Mouse (Mus musculus): Measurements from ENCODE around the gene Gm14412. TPM values are rescaled to one million over a fixed set of nuclear protein-coding genes. Genes with fewer than 3 reads are reported as not detected.
A peak's percentile ranks its signal among the peaks of the same experiment; 100 is the strongest.
"Not testable (repeated sequence)": the region's sequence is repeated elsewhere in the genome, so short reads cannot be mapped to it uniquely, and the experiment has no call there.

Gm14412 gene
- polyA plus RNA-seq (2015; fragmentation: Nextera tagmentation; extraction: Ambion mirVana) = 0.25 and 0.30 TPM in 2 replicates

DNA sequence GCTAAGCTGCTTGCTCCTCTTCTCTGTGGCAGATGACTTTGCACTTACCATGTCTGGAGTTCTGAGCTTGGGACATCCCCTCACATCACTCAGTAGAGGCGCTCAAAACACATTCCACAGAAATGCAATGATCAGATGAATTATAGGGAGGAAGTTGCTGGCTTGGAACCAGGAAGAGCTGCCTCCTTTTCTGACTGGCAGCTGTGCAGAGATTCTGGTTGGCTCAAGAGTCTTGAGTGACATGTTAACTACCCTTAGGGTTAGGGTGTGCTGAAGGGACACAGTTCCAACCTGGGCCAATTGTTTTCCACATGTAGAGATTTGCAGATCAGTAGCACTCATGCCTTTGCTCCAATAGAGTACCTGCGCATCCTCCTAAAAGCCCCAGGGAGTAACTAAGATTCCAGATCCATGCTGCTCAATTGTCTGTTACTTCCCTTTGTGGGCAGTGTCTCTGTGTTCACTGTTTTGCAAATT, at the start of gene Gm14412:
Gene Gm14412, minus strand, starts transcription at position 51 of the 477 bp plus-strand sequence.
- not testable (repeated sequence) for H3K4me3 ChIP-seq; H3K27me3 ChIP-seq; H3K9me3 ChIP-seq; H3K27ac ChIP-seq; ATAC-seq (ENCODE audit: borderline replicate concordance, extremely low read depth, low FRiP score, low TSS enrichment); H3K4me2 ChIP-seq; H3K36me3 ChIP-seq; H3K4me1 ChIP-seq; H3K9ac ChIP-seq
- WGBS = 74% methylated on average over 2 of the region's 2 CpGs

DNA sequence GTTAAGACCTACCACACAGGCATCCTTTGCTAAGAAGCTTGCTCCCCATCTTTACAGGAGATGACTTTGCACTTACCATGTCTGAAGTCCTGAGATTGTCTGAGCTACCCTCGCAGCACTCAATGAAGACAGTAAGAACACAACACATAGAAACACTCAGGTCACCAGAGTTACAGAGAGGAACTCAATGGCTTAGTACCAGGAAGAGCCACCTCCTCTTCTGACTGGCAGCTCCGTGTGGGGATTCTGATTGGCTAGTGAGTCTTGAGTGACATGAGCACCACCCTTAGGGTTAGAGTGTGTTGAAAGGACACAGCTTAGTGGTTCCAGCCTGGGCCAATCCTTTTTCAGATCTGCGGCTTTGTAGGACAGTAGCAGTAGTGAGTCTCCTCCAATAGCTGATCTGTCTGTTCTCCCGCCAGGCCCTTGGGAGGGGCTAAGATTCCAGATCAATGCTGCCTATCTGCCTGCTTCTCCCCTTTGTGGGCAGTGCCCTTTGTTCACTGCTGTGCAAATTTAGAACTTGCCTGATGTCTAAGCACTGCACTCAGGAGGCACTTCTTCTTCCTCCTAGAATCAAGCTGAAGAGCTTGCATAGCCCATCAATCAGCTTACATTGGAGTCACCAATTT, 5.7 kb upstream of the Gm14412 start:
- not testable (repeated sequence) for H3K9me3 ChIP-seq; ATAC-seq (ENCODE audit: borderline replicate concordance, extremely low read depth, low FRiP score, low TSS enrichment); H3K9ac ChIP-seq; H3K27ac ChIP-seq; H3K4me3 ChIP-seq; H3K4me1 ChIP-seq; H3K4me2 ChIP-seq; H3K27me3 ChIP-seq; H3K36me3 ChIP-seq
- 79% methylated on average over 4 of the region's 4 CpGs for WGBS

DNA sequence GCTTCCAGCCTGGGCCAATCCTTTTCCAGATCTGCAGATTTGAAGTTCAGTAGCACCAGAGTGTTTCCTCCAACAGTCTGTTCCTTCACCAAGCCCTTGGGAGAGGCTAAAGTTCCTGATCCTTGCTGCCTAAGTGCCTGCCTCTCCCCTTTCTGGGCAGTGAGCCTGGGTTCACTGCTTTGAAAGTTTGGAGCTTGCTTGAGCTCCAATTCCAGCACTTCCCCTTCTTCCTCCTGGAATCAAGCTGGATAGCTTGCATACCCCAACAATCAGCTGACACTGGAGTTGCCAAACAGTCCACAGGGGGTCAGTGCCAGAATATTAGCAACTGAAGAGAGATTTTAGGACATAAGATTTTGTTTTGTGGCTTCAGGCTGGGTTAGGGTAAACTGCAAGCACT, 2.7 kb downstream of the Gm14412 start:
- not testable (repeated sequence) for ATAC-seq (ENCODE audit: borderline replicate concordance, extremely low read depth, low FRiP score, low TSS enrichment); H3K4me3 ChIP-seq; H3K27ac ChIP-seq; H3K9me3 ChIP-seq; H3K4me1 ChIP-seq; H3K9ac ChIP-seq; H3K36me3 ChIP-seq; H3K27me3 ChIP-seq; H3K4me2 ChIP-seq

DNA sequence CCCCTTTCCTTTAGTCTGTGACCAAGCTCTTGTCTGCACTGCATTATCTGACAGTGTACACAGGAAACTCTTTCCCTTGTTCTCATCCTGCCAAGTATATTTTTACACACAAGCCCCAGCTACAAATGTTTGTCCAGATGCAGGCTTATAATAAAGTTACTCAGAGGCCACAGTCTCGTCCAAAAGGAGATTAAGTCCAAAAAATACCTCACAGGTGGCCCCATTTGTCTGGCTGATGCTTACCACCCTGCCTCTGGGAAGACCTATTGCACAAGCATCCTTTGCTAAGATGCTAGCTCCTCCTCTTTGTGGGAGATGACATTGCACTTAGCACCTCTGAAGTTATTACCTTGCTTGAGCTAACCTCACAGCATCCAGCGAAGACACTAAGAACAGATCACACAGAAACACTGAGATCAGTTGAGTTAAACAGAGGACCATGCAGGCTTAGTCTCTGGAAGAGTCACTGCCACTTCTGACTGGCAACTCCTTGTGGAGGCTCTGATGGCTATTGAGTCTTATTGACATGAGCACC, 3.3 kb downstream of the Gm14412 start:
- H3K36me3 ChIP-seq; H3K4me3 ChIP-seq; H3K4me1 ChIP-seq; H3K9ac ChIP-seq; ATAC-seq (ENCODE audit: borderline replicate concordance, extremely low read depth, low FRiP score, low TSS enrichment); H3K4me2 ChIP-seq; H3K27ac ChIP-seq; H3K27me3 ChIP-seq; H3K9me3 ChIP-seq: not testable (repeated sequence)
- 50% methylated on average over 2 of the region's 2 CpGs for WGBS

DNA sequence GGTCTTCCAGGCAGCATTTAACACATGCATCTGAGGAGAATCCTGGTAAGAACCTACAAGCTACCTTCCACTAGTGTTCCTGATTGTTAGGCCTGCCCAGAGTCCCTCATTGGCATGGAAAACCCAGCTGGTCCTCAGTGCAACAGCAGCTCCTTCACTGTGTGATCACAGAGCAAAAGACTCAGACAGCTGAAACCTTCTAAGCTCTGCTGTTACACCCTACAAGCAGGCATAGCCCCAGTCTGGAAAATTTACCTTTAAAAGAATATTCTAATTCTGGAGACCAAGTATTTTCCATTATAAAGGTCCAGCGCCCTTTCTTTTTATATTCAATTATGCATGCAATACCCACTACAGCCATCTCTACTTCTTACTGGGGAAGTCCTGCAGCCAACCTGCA, 5.1 kb downstream of the Gm14412 start:
- Histone ChIP-seq H3K4me2 (no peak overlapping the region), H3K36me3 (no peaks in the 10 kb centered on the region), H3K9ac (no peak overlapping the region), H3K4me3 (no peak overlapping the region), H3K27ac (no peak overlapping the region), H3K27me3 (no peaks in the 10 kb centered on the region), H3K4me1 (no peaks in the 10 kb centered on the region), H3K9me3 (peaks cover 3% of the 10 kb centered on the region; the same call in 1 of the 2 replicates)
- ATAC-seq (ENCODE audit: borderline replicate concordance, extremely low read depth, low FRiP score, low TSS enrichment) = no peak
- 72% methylated on average over 1 of the region's 1 CpGs for WGBS

DNA sequence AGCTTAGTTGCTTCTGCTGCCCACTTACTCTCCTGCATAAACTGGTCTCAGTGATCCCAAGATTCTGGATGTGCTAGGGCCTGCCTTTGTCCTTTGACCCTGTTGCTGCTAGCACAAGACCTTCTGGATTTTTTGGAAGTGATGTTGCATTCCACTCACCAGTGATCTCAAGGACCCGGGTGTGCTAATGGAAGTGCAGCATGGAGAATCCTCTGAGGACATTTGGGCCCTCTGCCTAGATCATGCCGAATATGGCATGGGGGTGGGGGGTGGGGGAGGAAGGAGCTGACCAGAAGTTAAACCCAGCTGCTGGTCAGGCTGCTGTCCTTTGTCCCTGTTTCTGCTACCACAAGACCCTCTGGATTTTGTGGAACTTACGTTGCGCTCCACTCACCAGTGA, 14.5 kb downstream of the Gm14412 start:
- not testable (repeated sequence) for H3K4me2 ChIP-seq, H3K27me3 ChIP-seq, H3K9ac ChIP-seq, H3K4me3 ChIP-seq, H3K9me3 ChIP-seq, H3K27ac ChIP-seq, H3K36me3 ChIP-seq, H3K4me1 ChIP-seq
- 74% methylated on average over 4 of the region's 4 CpGs for WGBS
- ATAC-seq (ENCODE audit: borderline replicate concordance, extremely low read depth, low FRiP score, low TSS enrichment) = peak; percentile 87; the same call in 1 of the 2 replicates

DNA sequence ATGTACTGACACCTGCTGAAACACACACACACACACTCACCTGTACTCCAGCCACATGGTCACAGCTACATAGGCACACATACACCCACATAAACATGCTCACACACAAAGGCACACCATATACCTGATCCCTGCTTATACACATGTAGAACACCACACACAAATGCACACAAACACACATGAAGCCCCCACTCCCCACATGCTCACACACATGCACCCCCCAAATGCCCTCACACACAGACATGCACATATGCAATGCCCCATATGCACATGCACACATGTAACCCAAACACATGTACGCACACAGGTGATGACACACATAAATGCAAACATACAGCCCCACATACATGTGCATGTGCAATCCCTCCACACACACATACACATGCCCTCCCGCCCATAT, 19.1 kb downstream of the Gm14412 start:
- not testable (repeated sequence) for H3K4me1 ChIP-seq; ATAC-seq (ENCODE audit: borderline replicate concordance, extremely low read depth, low FRiP score, low TSS enrichment); H3K36me3 ChIP-seq; H3K9me3 ChIP-seq; H3K4me2 ChIP-seq; H3K9ac ChIP-seq; H3K4me3 ChIP-seq; H3K27me3 ChIP-seq; H3K27ac ChIP-seq
- WGBS = no CpG with 5 or more reads among the region's 2 CpGs

DNA sequence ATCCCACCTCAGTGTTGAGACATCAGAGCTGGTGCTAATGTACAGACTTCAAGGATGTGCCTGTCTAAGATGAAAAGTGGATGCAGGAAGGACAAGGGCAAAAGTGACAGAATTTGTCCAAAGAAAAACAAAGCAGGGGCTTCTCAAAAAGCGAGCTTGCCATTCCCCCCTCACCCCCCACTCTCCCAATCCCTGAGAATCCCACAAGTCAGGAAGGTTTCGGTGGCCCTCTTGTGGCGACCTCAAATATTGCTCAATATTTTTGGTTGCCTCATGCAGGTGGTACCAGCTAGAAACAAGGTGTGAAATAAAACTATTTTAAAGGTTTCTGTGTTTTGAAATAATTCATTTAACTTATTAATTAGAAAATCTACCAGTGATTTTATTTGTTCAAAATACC, 40.4 kb downstream of the Gm14412 start:
- H3K4me3 ChIP-seq; ATAC-seq (ENCODE audit: borderline replicate concordance, extremely low read depth, low FRiP score, low TSS enrichment); H3K9ac ChIP-seq; H3K27ac ChIP-seq; H3K9me3 ChIP-seq; H3K4me2 ChIP-seq; H3K36me3 ChIP-seq; H3K4me1 ChIP-seq; H3K27me3 ChIP-seq: not testable (repeated sequence)
- 26% methylated on average over 3 of the region's 3 CpGs for WGBS

DNA sequence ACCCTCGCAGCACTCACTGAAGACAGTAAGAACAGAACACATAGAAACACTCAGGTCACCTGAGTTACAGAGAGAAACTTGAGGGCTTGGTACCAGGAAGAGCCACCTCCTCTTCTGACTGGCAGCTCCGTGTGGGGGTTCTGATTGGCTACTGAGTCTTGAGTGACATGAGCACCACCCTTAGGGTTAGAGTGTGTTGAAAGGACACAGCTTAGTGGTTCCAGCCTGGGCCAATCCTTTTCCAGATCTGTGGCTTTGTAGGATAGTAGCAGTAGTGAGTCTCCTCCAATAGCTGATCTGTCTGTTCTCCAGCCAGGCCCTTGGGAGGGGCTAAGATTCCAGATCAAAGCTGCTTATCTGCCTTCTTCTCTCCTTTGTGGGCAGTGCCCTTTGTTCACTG, 46.4 kb downstream of the Gm14412 start:
- H3K4me2 ChIP-seq; H3K36me3 ChIP-seq; H3K4me3 ChIP-seq; H3K9me3 ChIP-seq; H3K4me1 ChIP-seq; H3K27me3 ChIP-seq; H3K27ac ChIP-seq; H3K9ac ChIP-seq; ATAC-seq (ENCODE audit: borderline replicate concordance, extremely low read depth, low FRiP score, low TSS enrichment): not testable (repeated sequence)
- WGBS = 70% methylated on average over 2 of the region's 2 CpGs

DNA sequence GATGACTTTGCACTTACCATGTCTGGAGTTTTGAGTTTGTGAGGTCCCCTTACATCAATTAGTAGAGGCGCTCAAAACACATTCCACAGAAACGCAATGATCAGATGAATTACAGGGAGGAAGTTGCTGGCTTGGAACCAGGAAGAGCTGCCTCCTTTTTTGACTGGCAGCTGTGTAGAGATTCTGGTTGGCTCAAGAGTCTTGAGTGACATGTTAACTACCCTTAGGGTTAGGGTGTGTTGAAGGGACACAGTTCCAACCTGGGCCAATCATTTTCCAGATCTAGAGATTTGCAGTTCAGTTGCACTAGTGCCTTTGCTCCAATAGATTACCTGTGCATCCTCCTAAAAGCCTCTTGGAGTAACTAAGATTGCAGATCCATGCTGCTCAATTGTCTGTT, 51.9 kb downstream of the Gm14412 start:
- H3K9ac ChIP-seq; H3K9me3 ChIP-seq; H3K4me1 ChIP-seq; H3K4me3 ChIP-seq; H3K27me3 ChIP-seq; H3K36me3 ChIP-seq; ATAC-seq (ENCODE audit: borderline replicate concordance, extremely low read depth, low FRiP score, low TSS enrichment); H3K27ac ChIP-seq; H3K4me2 ChIP-seq: not testable (repeated sequence)
- 85% methylated on average over 2 of the region's 2 CpGs for WGBS

DNA sequence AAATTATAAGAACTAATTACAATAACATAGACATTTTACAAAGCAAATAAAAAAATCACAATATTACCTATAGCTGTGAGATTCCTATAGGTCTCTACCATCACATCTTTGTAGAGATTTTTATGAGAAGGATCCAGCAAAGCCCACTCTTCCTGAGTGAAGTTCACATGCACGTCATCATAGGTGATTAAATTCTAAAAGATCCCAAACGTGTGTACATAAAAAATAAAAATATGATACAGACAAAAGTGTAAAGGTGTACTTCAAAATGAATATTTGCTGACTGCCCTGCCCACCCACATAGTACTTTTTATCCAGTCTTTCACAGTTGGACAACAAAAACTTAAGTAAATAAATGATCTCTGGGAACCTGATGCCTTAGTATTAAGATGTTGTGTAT, 57.2 kb downstream of the Gm14412 start, which contains the start of gene Gm14409:
Gene Gm14409, minus strand, starts transcription at position 101 of the 400 bp plus-strand sequence.
- not testable (repeated sequence) for H3K4me2 ChIP-seq; H3K4me1 ChIP-seq; H3K9me3 ChIP-seq; H3K9ac ChIP-seq; ATAC-seq (ENCODE audit: borderline replicate concordance, extremely low read depth, low FRiP score, low TSS enrichment); H3K27ac ChIP-seq; H3K36me3 ChIP-seq; H3K4me3 ChIP-seq; H3K27me3 ChIP-seq
- no CpG with 5 or more reads among the region's 2 CpGs for WGBS

All from lung, embryonic 15.5 days (tissue).